In genomic region chr7:113130552-113130951, GRCm38 (mm10) we compare ENCODE assay signal across 21 mouse cellular contexts.
"Had no signal": no experiment of that assay in that cellular context is flagged by ENCODE, and none has a peak within 500 bp of the region (broad histone marks: within the 10 kb centered on the region; RNA-seq: fewer than 3 reads in every experiment).

No protein-coding gene starts in this region.

- H3K27ac ChIP-seq: limb, embryonic 12.5 days; limb, embryonic 15.5 days; liver, embryonic 14.5 days; midbrain, embryonic 10.5 days; neural tube, embryonic 13.5 days; stomach, embryonic 15.5 days had no signal

- H3K9me3 ChIP-seq: limb, embryonic 12.5 days; limb, embryonic 15.5 days; megakaryocyte, embryonic 14.5 days; midbrain, embryonic 10.5 days; neural tube, embryonic 13.5 days; stomach, embryonic 15.5 days had no signal

- H3K27me3 ChIP-seq: limb, embryonic 12.5 days; limb, embryonic 15.5 days; neural tube, embryonic 13.5 days; stomach, embryonic 15.5 days had no signal

- H3K4me1 ChIP-seq: limb, embryonic 12.5 days; limb, embryonic 15.5 days; megakaryocyte, embryonic 14.5 days; stomach, embryonic 15.5 days had no signal

- ATAC-seq: liver, postnatal 0 days; lung, postnatal 0 days had no signal

- H3K4me3 ChIP-seq: limb, embryonic 12.5 days; limb, embryonic 15.5 days; megakaryocyte, embryonic 14.5 days; midbrain, embryonic 10.5 days; myocyte; neural tube, embryonic 13.5 days; stomach, embryonic 15.5 days had no signal

- H3K4me2 ChIP-seq: limb, embryonic 12.5 days; limb, embryonic 15.5 days; liver, embryonic 11.5 days; lung, embryonic 14.5 days; neural tube, embryonic 13.5 days; stomach, embryonic 15.5 days had no signal

- DNase-seq: kidney, adult 18-20 months; kidney, adult 9 months; kidney, postnatal 14 days; kidney, postnatal 4 days; left cerebral cortex, postnatal 4 days; liver, postnatal 0 days; lung, embryonic 14.5 days; retina, postnatal 1 day; right cerebral cortex, postnatal 25 days; spleen, adult 18-20 months; thymus, postnatal 25 days had no signal

- H3K36me3 ChIP-seq: limb, embryonic 12.5 days; limb, embryonic 15.5 days; midbrain, embryonic 10.5 days; neural tube, embryonic 13.5 days; stomach, embryonic 15.5 days had no signal

- H3K9ac ChIP-seq: limb, embryonic 12.5 days; limb, embryonic 15.5 days; liver, embryonic 14.5 days; liver, postnatal 0 days; lung, embryonic 14.5 days; neural tube, embryonic 13.5 days; stomach, embryonic 15.5 days had no signal
